ENCODE assay signal across 23 mouse cellular contexts in genomic region chr15:95875898-95876297, GRCm38 (mm10).
DNase-seq lines count a peak whose midpoint lies in the region; ATAC-seq and TF ChIP-seq lines count a peak whose summit lies in the region.
"Had no signal": no experiment of that assay in that cellular context is flagged by ENCODE, and none has a peak within 500 bp of the region (broad histone marks: within the 10 kb centered on the region; RNA-seq: fewer than 3 reads in every experiment).

No protein-coding gene starts in this region.

- DNase-seq in heart, adult 11 months, result peak; percentile 87
- no peak for DNase-seq in kidney, postnatal 0 days (ENCODE audit: low spot score)
- DNase-seq in kidney, adult 18-20 months, result no peak
- peak; percentile 7 for DNase-seq in splenic B cell, adult 2 months (ENCODE audit: low read depth, low spot score)
- DNase-seq in left cerebral cortex, adult 11 months (ENCODE audit: low spot score), result no peak
- DNase-seq: cerebellum, adult 11-12 months; cerebellum, postnatal 10 days; heart, postnatal 36 days; kidney, adult 9 months; kidney, postnatal 36 days; left cerebral cortex, postnatal 4 days; lung, postnatal 4 days; thymus, adult 2 months; thymus, postnatal 4 days had no signal

- H3K9me3 ChIP-seq in heart, embryonic 11.5 days (replicated peaks; ENCODE audit: control insufficient read depth, low read length), result no peaks in the 10 kb centered on the region
- H3K9me3 ChIP-seq in kidney, postnatal 0 days (replicated peaks; ENCODE audit: low read length), result no peaks in the 10 kb centered on the region
- H3K9me3 ChIP-seq: embryonic facial prominence, embryonic 12.5 days; forebrain, embryonic 12.5 days; limb, embryonic 15.5 days; midbrain, embryonic 15.5 days; neural tube, embryonic 12.5 days had no signal

- no peak overlapping the region for H3K27ac ChIP-seq in heart, embryonic 11.5 days (ENCODE audit: low read depth, low read length)
- no peak overlapping the region for H3K27ac ChIP-seq in kidney, postnatal 0 days
- H3K27ac ChIP-seq: embryonic facial prominence, embryonic 12.5 days; forebrain, embryonic 12.5 days; hindbrain, embryonic 14.5 days; limb, embryonic 15.5 days; midbrain, embryonic 15.5 days; neural tube, embryonic 12.5 days had no signal

- H3K4me1 ChIP-seq in heart, embryonic 11.5 days (ENCODE audit: control insufficient read depth, insufficient read depth, low read length), result peaks cover 36% of the 10 kb centered on the region
- no peaks in the 10 kb centered on the region for H3K4me1 ChIP-seq in kidney, postnatal 0 days (replicated peaks; ENCODE audit: insufficient read depth, low read length)
- H3K4me1 ChIP-seq: embryonic facial prominence, embryonic 12.5 days; limb, embryonic 15.5 days; midbrain, embryonic 15.5 days had no signal

- H3K36me3 ChIP-seq in heart, embryonic 11.5 days (ENCODE audit: control insufficient read depth, insufficient read depth, low read length), result no peaks in the 10 kb centered on the region
- no peaks in the 10 kb centered on the region for H3K36me3 ChIP-seq in kidney, postnatal 0 days (ENCODE audit: insufficient read depth, low read length)
- no peaks in the 10 kb centered on the region for H3K36me3 ChIP-seq in splenic B cell, adult 2 months (ENCODE audit: control insufficient read depth, insufficient read depth, low read length, poor library complexity, severe bottlenecking)
- H3K36me3 ChIP-seq: embryonic facial prominence, embryonic 12.5 days; forebrain, embryonic 12.5 days; limb, embryonic 15.5 days; midbrain, embryonic 15.5 days; neural tube, embryonic 12.5 days had no signal

- no peaks in the 10 kb centered on the region for H3K27me3 ChIP-seq in heart, embryonic 11.5 days (ENCODE audit: control insufficient read depth, insufficient read depth, low read length)
- no peaks in the 10 kb centered on the region for H3K27me3 ChIP-seq in kidney, postnatal 0 days (ENCODE audit: insufficient read depth, low read length)
- H3K27me3 ChIP-seq in splenic B cell, adult 2 months (ENCODE audit: control insufficient read depth, insufficient read depth, low read length, poor library complexity, severe bottlenecking), result no peaks in the 10 kb centered on the region; the same call in 1 of the 2 replicates
- H3K27me3 ChIP-seq: embryonic facial prominence, embryonic 12.5 days; forebrain, embryonic 12.5 days; limb, embryonic 15.5 days; midbrain, embryonic 15.5 days; neural tube, embryonic 12.5 days had no signal

- H3K4me2 ChIP-seq in heart, embryonic 11.5 days, result no peak overlapping the region
- no peak overlapping the region for H3K4me2 ChIP-seq in kidney, postnatal 0 days (ENCODE audit: low read length)
- H3K4me2 ChIP-seq: embryonic facial prominence, embryonic 12.5 days; forebrain, embryonic 12.5 days; hindbrain, embryonic 14.5 days; limb, embryonic 15.5 days; midbrain, embryonic 15.5 days; neural tube, embryonic 12.5 days had no signal

- no peak overlapping the region for H3K9ac ChIP-seq in heart, embryonic 11.5 days (ENCODE audit: low read depth, low read length)
- H3K9ac ChIP-seq in kidney, postnatal 0 days (ENCODE audit: low read depth, low read length), result no peak overlapping the region
- H3K9ac ChIP-seq: embryonic facial prominence, embryonic 12.5 days; forebrain, embryonic 12.5 days; hindbrain, embryonic 14.5 days; limb, embryonic 15.5 days; midbrain, embryonic 15.5 days; neural tube, embryonic 12.5 days had no signal

- no peak overlapping the region for H3K4me3 ChIP-seq in heart, embryonic 11.5 days (ENCODE audit: low read depth, low read length)
- no peak overlapping the region for H3K4me3 ChIP-seq in kidney, postnatal 0 days (replicated peaks; ENCODE audit: low read depth, low read length)
- H3K4me3 ChIP-seq: embryonic facial prominence, embryonic 12.5 days; forebrain, embryonic 12.5 days; limb, embryonic 15.5 days; midbrain, embryonic 15.5 days; neural tube, embryonic 12.5 days had no signal

- ATAC-seq in heart, embryonic 11.5 days (replicated peaks; ENCODE audit: insufficient number of reproducible peaks, low FRiP score, low TSS enrichment), result no peak
- ATAC-seq in kidney, postnatal 0 days (replicated peaks; ENCODE audit: low FRiP score, low read depth), result no peak
- ATAC-seq in common myeloid progenitor, adult 5-6 weeks (replicated peaks; ENCODE audit: low read depth, poor library complexity, severe bottlenecking), result 0 out of 2 replicates have a peak, but pooled peaks have one; percentile 11
- ATAC-seq: inflammation-experienced regulatory T-cells, adult 6 months; midbrain, embryonic 15.5 days had no signal

- 86% methylated on average over 10 of the region's 10 CpGs for WGBS in heart, embryonic 11.5 days (ENCODE audit: insufficient replicate concordance)
- 85% methylated on average over 10 of the region's 10 CpGs for WGBS in kidney, postnatal 0 days

- TF ChIP-seq CTCF in kidney, postnatal 0 days (IDR thresholded peaks at IDR 0.05; ENCODE audit: low read depth), result peak; percentile 9; the same call in 1 of the 2 replicates

Comparison
In these comparisons a context has a peak if more than half of its experiments do, and no peak if none do; other contexts are left out.
1. DNase-seq: peak in heart, adult 11 months (single experiment) and splenic B cell, adult 2 months (single experiment); none in kidney, postnatal 0 days (single experiment), kidney, adult 18-20 months (single experiment) and left cerebral cortex, adult 11 months (single experiment).